Mouse (Mus musculus) neural tube, embryonic 15.5 days (tissue): ENCODE measurements around the gene Ccdc92. TPM values are rescaled to one million over a fixed set of nuclear protein-coding genes. Genes with fewer than 3 reads are reported as not detected.
A peak's percentile ranks its signal among the peaks of the same experiment; 100 is the strongest.

Source experiments
- ATAC-seq: fragments of 200-750 bp; cut with Nextera tagmentation; 2 replicates; pipeline ENCODE4 v1.8.0; 2017; ENCODE audit warnings: mild to moderate bottlenecking, moderate TSS enrichment, moderate library complexity; ENCODE audit not compliant: low FRiP score
- H3K27ac ChIP-seq: fragments of 300-500 bp; sonication (generic); replicated peaks from 2 replicates; pipeline ENCODE4 v1.5.1; 2015; ENCODE audit warnings: mild to moderate bottlenecking, inconsistent platforms
- H3K27me3 ChIP-seq: fragments of 300-500 bp; sonication (generic); replicated peaks from 2 replicates; pipeline ENCODE4 v1.6.1; 2015; ENCODE audit warnings: inconsistent platforms
- H3K36me3 ChIP-seq: fragments of 300-500 bp; sonication (generic); 2 replicates; pipeline ENCODE4 v1.6.1; 2015; ENCODE audit warnings: inconsistent platforms
- H3K4me1 ChIP-seq: fragments of 300-500 bp; sonication (generic); 2 replicates; pipeline ENCODE4 v1.6.1; 2015; ENCODE audit warnings: inconsistent platforms
- H3K4me2 ChIP-seq: fragments of 300-500 bp; sonication (generic); 2 replicates; pipeline ENCODE4 v1.6.1; 2015; ENCODE audit warnings: inconsistent platforms, mild to moderate bottlenecking, moderate library complexity
- H3K4me3 ChIP-seq: fragments of 300-500 bp; sonication (generic); replicated peaks from 2 replicates; pipeline ENCODE4 v1.5.1; 2015; ENCODE audit warnings: mild to moderate bottlenecking, inconsistent platforms
- H3K9ac ChIP-seq: fragments of 300-500 bp; sonication (generic); replicated peaks from 2 replicates; pipeline ENCODE4 v1.6.1; 2015; ENCODE audit warnings: mild to moderate bottlenecking, inconsistent platforms
- H3K9me3 ChIP-seq: fragments of 300-500 bp; sonication (generic); replicated peaks from 2 replicates; pipeline ENCODE4 v1.6.1; 2016; ENCODE audit warnings: inconsistent platforms
- WGBS: fragments of 180-500 bp; shearing (Covaris S2); methylation state at CpG from one replicate; pipeline ENCODE4 v1.1.7; 2015; ENCODE audit warnings: mixed read lengths; 5-methylcytosine and 5-hydroxymethylcytosine counted together
- polyA plus RNA-seq: library from polyadenylated mRNA; unstranded; fragments of >200 nt; fragmentation: Nextera tagmentation; extraction: Ambion mirVana; gene quantifications from 2 replicates; pipeline ENCODE4 v1.2.1, GENCODE M21; 2015

Ccdc92 gene
- polyA plus RNA-seq, result 50.3 and 55.9 TPM in 2 replicates

- H3K9me3 ChIP-seq, result no peaks in the 10 kb centered on the region
- peaks cover 42% of the 10 kb centered on the region for H3K4me1 ChIP-seq
- peak within 1 kb of the TSS; percentile 86 for H3K4me2 ChIP-seq
- under 1% methylated on average over 64 of the region's 103 CpGs for WGBS
- H3K9ac ChIP-seq, result peak within 1 kb of the TSS; percentile 95
- H3K36me3 ChIP-seq, result 0 out of 2 replicates have a peak, but pooled peaks cover 3% of the 10 kb centered on the region
- peak within 1 kb of the TSS; percentile 96 for H3K27ac ChIP-seq
- H3K27me3 ChIP-seq, result no peaks in the 10 kb centered on the region
- H3K4me3 ChIP-seq, result peak within 1 kb of the TSS; percentile 98
- peak; percentile 93 for ATAC-seq
Measured at GRCm38 (mm10) chr5:124862013-124862866, at the start of gene Ccdc92, which contains the start of gene Zfp664. Ccdc92 (minus strand) TSS chr5:124862424. Zfp664 (plus strand) TSS chr5:124862691.

GRCm38 (mm10) chr5:124908860-124909259 lies 46.6 kb upstream of the Ccdc92 start:
- Histone ChIP-seq H3K4me2 (no peak overlapping the region), H3K36me3 (no peaks in the 10 kb centered on the region), H3K27ac (no peak overlapping the region), H3K27me3 (no peaks in the 10 kb centered on the region), H3K9ac (no peak overlapping the region), H3K9me3 (no peaks in the 10 kb centered on the region), H3K4me1 (peaks cover 19% of the 10 kb centered on the region), H3K4me3 (no peak overlapping the region)
- 0 out of 2 replicates have a peak, but pooled peaks have one; percentile 69 for ATAC-seq
- 35% methylated on average over 5 of the region's 5 CpGs for WGBS

- Histone ChIP-seq H3K36me3 (no peaks in the 10 kb centered on the region), H3K27me3 (no peaks in the 10 kb centered on the region), H3K9ac (no peak overlapping the region), H3K4me1 (peaks cover 7% of the 10 kb centered on the region; the same call in 1 of the 2 replicates), H3K27ac (no peak overlapping the region), H3K4me2 (no peak overlapping the region), H3K4me3 (no peak overlapping the region), H3K9me3 (no peaks in the 10 kb centered on the region)
- 80% methylated on average over 13 of the region's 13 CpGs for WGBS
- no peak for ATAC-seq
Measured at GRCm38 (mm10) chr5:124906890-124907289, 44.7 kb upstream of the Ccdc92 start.

GRCm38 (mm10) chr5:124903852-124904251 lies 41.6 kb upstream of the Ccdc92 start:
- WGBS, result 91% methylated on average over 4 of the region's 4 CpGs
- H3K4me2 ChIP-seq, result no peak overlapping the region

GRCm38 (mm10) chr5:124902195-124902594 lies 40.0 kb upstream of the Ccdc92 start:
- H3K9ac ChIP-seq, result no peak overlapping the region
- no peak overlapping the region for H3K4me2 ChIP-seq
- peaks cover 14% of the 10 kb centered on the region for H3K4me1 ChIP-seq
- no peak for ATAC-seq
- WGBS, result 76% methylated on average over 10 of the region's 10 CpGs
- peak overlapping the region; percentile 61 for H3K27ac ChIP-seq
- no peaks in the 10 kb centered on the region for H3K36me3 ChIP-seq
- no peaks in the 10 kb centered on the region for H3K27me3 ChIP-seq
- no peaks in the 10 kb centered on the region for H3K9me3 ChIP-seq
- no peak overlapping the region for H3K4me3 ChIP-seq

More at GRCm38 (mm10) chr5:124903852-124904251, 41.6 kb upstream of the Ccdc92 start:
- no peak overlapping the region for H3K4me3 ChIP-seq
- no peak overlapping the region for H3K27ac ChIP-seq
- H3K36me3 ChIP-seq, result no peaks in the 10 kb centered on the region
- H3K9ac ChIP-seq, result no peak overlapping the region
- ATAC-seq, result no peak
- no peaks in the 10 kb centered on the region for H3K27me3 ChIP-seq
- no peaks in the 10 kb centered on the region for H3K9me3 ChIP-seq
- peaks cover 17% of the 10 kb centered on the region for H3K4me1 ChIP-seq

GRCm38 (mm10) chr5:124901675-124902074 lies 39.5 kb upstream of the Ccdc92 start:
- Histone ChIP-seq H3K9me3 (no peaks in the 10 kb centered on the region), H3K9ac (no peak overlapping the region), H3K4me2 (no peak overlapping the region), H3K4me3 (no peak overlapping the region), H3K4me1 (peaks cover 14% of the 10 kb centered on the region), H3K27ac (peak overlapping the region; percentile 61), H3K27me3 (no peaks in the 10 kb centered on the region), H3K36me3 (no peaks in the 10 kb centered on the region)
- no peak for ATAC-seq
- WGBS, result 75% methylated on average over 6 of the region's 6 CpGs

GRCm38 (mm10) chr5:124900738-124901490 lies 38.7 kb upstream of the Ccdc92 start:
- Histone ChIP-seq H3K27ac (no peak overlapping the region), H3K9ac (no peak overlapping the region), H3K4me2 (no peak overlapping the region), H3K4me3 (no peak overlapping the region), H3K9me3 (no peaks in the 10 kb centered on the region), H3K27me3 (no peaks in the 10 kb centered on the region), H3K4me1 (peaks cover 14% of the 10 kb centered on the region), H3K36me3 (no peaks in the 10 kb centered on the region)
- 76% methylated on average over 19 of the region's 19 CpGs for WGBS
- ATAC-seq, result no peak

GRCm38 (mm10) chr5:124899945-124900631 lies 37.9 kb upstream of the Ccdc92 start:
- Histone ChIP-seq H3K36me3 (no peaks in the 10 kb centered on the region), H3K4me1 (peaks cover 14% of the 10 kb centered on the region), H3K4me3 (0 out of 2 replicates have a peak overlapping the region, but pooled peaks have one; percentile 8), H3K4me2 (peak overlapping the region; percentile 56), H3K27me3 (no peaks in the 10 kb centered on the region), H3K9me3 (no peaks in the 10 kb centered on the region), H3K27ac (peak overlapping the region; percentile 51), H3K9ac (peak overlapping the region; percentile 26)
- WGBS, result 20% methylated on average over 20 of the region's 20 CpGs
- peak; percentile 62; the same call in 1 of the 2 replicates for ATAC-seq

GRCm38 (mm10) chr5:124896135-124896534 lies 33.9 kb upstream of the Ccdc92 start:
- Histone ChIP-seq H3K36me3 (no peaks in the 10 kb centered on the region), H3K4me1 (peaks cover 8% of the 10 kb centered on the region), H3K9me3 (no peaks in the 10 kb centered on the region), H3K4me3 (no peak overlapping the region), H3K27ac (no peak overlapping the region), H3K9ac (no peak overlapping the region), H3K27me3 (no peaks in the 10 kb centered on the region), H3K4me2 (no peak overlapping the region)
- ATAC-seq, result no peak
- 68% methylated on average over 7 of the region's 8 CpGs for WGBS

- 68% methylated on average over 3 of the region's 3 CpGs for WGBS
- Histone ChIP-seq H3K4me2 (no peak overlapping the region), H3K27ac (no peak overlapping the region), H3K4me3 (no peak overlapping the region), H3K9me3 (no peaks in the 10 kb centered on the region), H3K36me3 (peaks cover 7% of the 10 kb centered on the region), H3K4me1 (no peaks in the 10 kb centered on the region), H3K27me3 (no peaks in the 10 kb centered on the region), H3K9ac (no peak overlapping the region)
- ATAC-seq, result no peak
Measured at GRCm38 (mm10) chr5:124891921-124892370, 29.7 kb upstream of the Ccdc92 start.

GRCm38 (mm10) chr5:124888661-124889060 lies 26.4 kb upstream of the Ccdc92 start:
- H3K36me3 ChIP-seq, result peaks cover 29% of the 10 kb centered on the region
- no peak overlapping the region for H3K4me2 ChIP-seq
- H3K4me1 ChIP-seq, result no peaks in the 10 kb centered on the region
- WGBS, result 92% methylated on average over 8 of the region's 8 CpGs
- no peaks in the 10 kb centered on the region for H3K9me3 ChIP-seq
- no peak for ATAC-seq
- H3K9ac ChIP-seq, result no peak overlapping the region
- H3K27me3 ChIP-seq, result no peaks in the 10 kb centered on the region
- H3K27ac ChIP-seq, result no peak overlapping the region
- H3K4me3 ChIP-seq, result no peak overlapping the region
